Mouse (Mus musculus) bone marrow macrophage, adult 2 months (primary cell): ENCODE data around the gene 1110032F04Rik. TPM values are rescaled to one million over a fixed set of nuclear protein-coding genes. Genes with fewer than 3 reads are reported as not detected.

Experiments
- H3K27ac ChIP-seq: 2 replicates; pipeline ENCODE4 v1.5.1; 2012; ENCODE audit warnings: low read depth, low read length; ENCODE audit not compliant: insufficient read depth
- H3K4me1 ChIP-seq: 2 replicates; pipeline ENCODE4 v1.6.1; 2012; ENCODE audit warnings: low read length; ENCODE audit not compliant: control insufficient read depth, insufficient read depth
- H3K4me3 ChIP-seq: 2 replicates; pipeline ENCODE4 v1.5.1; 2012; ENCODE audit warnings: mild to moderate bottlenecking, low read length, moderate library complexity; ENCODE audit not compliant: insufficient read depth
- CTCF ChIP-seq: IDR thresholded peaks from 2 replicates; pipeline ENCODE4 v1.5.1; 2012; ENCODE audit warnings: low read depth, mild to moderate bottlenecking, low read length, moderate library complexity
- POLR2A ChIP-seq: IDR thresholded peaks from 2 replicates; pipeline ENCODE4 v1.6.1; 2012; ENCODE audit warnings: mild to moderate bottlenecking, low read depth, low read length, borderline replicate concordance
- polyA plus RNA-seq: library from polyadenylated mRNA; stranded (reverse); fragments of >200 nt; gene quantifications from 2 replicates; pipeline ENCODE4 v1.2.4, GENCODE M21; 2012; ENCODE audit not compliant: missing spikeins, insufficient read depth, insufficient read length

The 1110032F04Rik gene
- polyA plus RNA-seq, 1 experiment = not detected

- Histone ChIP-seq H3K4me3 (no peak overlapping the region), H3K4me1 (peaks cover 6% of the 10 kb centered on the region), H3K27ac (no peak overlapping the region)
- TF ChIP-seq CTCF = no peak
- TF ChIP-seq POLR2A = no peak
Observed at GRCm38 (mm10) chr3:68904902-68905778, 35.8 kb downstream of the 1110032F04Rik start.

- no peak for TF ChIP-seq CTCF
- TF ChIP-seq POLR2A = no peak
- Histone ChIP-seq H3K27ac (no peak overlapping the region), H3K4me3 (no peak overlapping the region), H3K4me1 (peaks cover 6% of the 10 kb centered on the region)
Observed at GRCm38 (mm10) chr3:68907509-68907908, 38.1 kb downstream of the 1110032F04Rik start.

Other genes with a start within 250 kb of the 1110032F04Rik start
- not detected in 2 replicates for gene Il12a, start 178.9 kb upstream of the 1110032F04Rik start, polyA plus RNA-seq
- 10.6 and 13.6 TPM in 2 replicates for gene Ift80, start 135.0 kb downstream of the 1110032F04Rik start, polyA plus RNA-seq
- 94.1 and 100 TPM in 2 replicates for gene Smc4, start 135.2 kb downstream of the 1110032F04Rik start, polyA plus RNA-seq
- gene Trim59, start 175.2 kb downstream of the 1110032F04Rik start, polyA plus RNA-seq = 22.1 and 23.7 TPM in 2 replicates